Mouse (Mus musculus) gastrocnemius, adult 18-20 months (tissue): ENCODE measurements around the gene Lalba. TPM values are rescaled to one million over a fixed set of nuclear protein-coding genes. Genes with fewer than 3 reads are reported as not detected.
"Not testable (repeated sequence)": the region's sequence is repeated elsewhere in the genome, so short reads cannot be mapped to it uniquely, and the experiment has no call there.

ENCODE experiments used
- DNase-seq: peaks from one replicate; pipeline ENCODE4 v3.0.0; 2021; ENCODE audit warnings: low spot score
- long read RNA-seq, 2 experiments: library from polyadenylated mRNA; stranded (forward); transcript quantifications; one replicate each; pipeline ENCODE4 v2.0.0; 2021
- total RNA-seq, 2 experiments: library from RNA; stranded (reverse); gene quantifications; 2 replicates each; pipeline ENCODE4 v1.2.3; 2021

Lalba gene
- total RNA-seq, result not detected
- long read RNA-seq, experiment 1, result 0 reads
- long read RNA-seq, experiment 2, result 0 reads

DNA sequence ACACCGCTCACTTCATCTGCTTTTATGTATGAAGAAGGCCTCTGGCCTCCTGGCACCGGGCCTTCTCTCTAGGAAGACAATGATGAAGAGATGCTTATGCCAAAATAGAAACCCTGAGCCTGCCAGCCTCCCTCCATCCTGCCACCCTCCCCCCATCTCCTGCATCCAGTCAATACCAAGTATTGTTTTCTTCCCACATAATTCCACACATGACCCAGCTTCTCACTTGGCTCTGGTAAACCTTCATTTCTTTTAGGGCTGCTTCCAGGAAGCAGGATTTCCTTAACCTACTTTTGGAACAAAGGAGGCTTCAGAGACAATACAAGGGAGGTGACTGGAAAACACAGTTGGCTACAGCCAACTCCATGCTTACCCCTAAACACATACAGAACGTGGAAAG is at the start of gene Lalba:
TSS of gene Lalba (minus strand) at position 21 of the 400 bp plus-strand sequence.
- no peak for DNase-seq

DNA sequence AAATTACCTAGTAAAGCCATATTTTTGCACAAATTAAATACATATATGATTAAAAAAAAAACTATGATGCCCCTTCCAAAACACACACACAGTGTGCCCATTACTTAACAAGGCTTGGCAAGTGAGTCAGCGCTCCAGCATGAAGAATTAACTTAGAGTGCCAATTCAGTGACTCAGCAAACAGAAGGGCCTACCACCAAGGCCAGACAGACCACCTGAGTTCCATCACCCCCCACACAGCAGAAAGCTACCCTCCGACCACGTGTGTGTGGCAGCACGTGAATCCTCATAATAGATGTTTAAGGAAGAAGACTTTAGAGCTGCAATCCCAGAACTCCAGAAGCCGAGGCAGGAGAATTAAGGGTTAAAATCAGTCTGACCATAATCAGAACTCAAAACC is 49.8 kb upstream of the Lalba start:
- no peak for DNase-seq

DNA sequence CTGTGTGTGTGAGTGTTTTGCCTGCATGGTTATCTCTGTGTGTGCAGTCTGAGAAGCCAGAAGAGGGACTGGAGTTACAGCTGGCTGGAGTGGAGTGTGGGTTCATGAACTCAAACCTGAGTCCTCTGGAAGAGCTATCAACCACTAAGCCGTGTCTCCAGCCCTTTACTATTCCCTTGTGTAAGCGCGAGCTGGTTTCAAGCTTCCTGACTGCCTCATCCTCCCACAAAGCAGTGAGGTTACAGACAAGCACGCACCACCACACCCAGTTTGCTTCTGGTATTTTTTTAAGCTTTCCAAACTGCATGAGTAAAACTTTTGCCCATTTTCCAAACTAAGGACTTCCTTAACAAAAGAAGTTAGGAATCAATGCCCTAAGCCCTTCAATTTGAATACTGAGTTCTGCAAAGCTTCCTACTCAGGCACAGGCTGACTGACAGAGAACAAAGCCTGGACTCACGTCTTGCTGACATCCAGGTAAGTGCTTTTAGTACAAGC is 45.6 kb upstream of the Lalba start:
- DNase-seq, result no peak

DNA sequence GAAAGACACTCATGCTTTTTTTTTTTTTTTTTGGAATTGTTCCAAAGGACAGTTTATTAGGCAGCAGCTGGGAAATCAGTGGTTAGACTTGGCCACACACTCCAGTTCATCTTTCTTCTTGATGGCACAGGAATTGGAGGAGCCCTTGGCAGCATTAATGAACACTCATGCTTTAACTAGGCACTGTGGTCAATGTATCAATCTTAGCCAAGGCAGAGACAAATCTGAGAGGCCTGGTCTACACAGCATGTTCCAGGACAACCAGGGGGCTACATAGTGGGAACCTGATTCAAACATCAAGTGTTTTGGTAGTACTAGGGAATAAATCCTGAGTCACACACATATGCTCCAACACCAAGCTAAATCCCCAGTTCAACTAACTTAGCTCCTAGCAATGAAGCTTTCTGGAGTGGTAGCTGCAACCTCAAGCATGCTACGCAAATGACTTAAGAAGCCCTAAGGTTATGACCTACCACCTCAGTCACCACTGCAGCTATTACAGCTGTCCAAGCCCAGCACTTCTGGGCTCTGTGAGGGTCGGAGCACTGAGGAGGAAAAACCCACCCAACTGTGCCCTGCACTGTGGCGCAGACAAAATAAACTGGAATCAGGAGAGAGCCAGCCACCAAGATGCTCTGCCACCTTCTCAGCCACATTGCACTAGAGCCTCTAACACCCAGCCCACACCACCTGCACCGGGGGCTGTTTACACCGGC is 44.7 kb upstream of the Lalba start:
- no peak for DNase-seq

DNA sequence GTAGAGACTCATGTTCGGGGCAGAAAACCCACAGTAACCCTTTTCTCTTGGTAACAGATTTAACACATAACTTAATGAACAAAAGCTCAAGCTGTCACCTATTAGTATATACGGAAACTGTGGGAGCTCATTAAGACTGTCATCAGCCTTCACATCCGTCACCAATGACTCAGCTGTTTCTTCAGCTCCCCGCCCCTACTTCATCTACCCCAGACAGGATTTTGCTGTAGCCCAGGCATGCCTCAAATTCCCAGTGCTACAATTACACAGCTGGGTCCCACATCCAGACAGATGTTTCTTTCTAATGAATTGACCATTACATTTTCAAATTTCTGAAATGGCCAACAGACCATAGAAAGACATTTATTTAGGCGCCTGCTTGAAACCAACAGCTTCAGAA is 43.5 kb upstream of the Lalba start:
- DNase-seq, result no peak

DNA sequence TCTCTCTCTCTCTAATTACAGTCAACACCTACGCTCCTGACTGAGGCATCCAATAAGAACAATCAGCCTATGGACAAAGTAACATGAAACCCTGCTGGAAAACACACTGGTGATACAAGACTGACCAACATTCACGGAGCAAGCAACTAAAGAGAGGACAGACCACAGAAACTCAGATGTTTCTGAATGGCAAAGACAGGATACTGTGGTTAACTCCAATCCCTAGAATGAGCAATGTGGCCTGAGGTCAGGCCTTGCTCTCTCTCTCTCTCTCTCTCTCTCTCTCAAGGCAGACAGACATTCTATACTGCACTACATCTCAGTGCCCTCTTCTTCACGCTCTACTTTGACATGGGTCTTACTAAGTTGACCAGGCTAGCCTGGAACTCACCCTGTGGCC is 38.7 kb upstream of the Lalba start:
- DNase-seq, result no peak

DNA sequence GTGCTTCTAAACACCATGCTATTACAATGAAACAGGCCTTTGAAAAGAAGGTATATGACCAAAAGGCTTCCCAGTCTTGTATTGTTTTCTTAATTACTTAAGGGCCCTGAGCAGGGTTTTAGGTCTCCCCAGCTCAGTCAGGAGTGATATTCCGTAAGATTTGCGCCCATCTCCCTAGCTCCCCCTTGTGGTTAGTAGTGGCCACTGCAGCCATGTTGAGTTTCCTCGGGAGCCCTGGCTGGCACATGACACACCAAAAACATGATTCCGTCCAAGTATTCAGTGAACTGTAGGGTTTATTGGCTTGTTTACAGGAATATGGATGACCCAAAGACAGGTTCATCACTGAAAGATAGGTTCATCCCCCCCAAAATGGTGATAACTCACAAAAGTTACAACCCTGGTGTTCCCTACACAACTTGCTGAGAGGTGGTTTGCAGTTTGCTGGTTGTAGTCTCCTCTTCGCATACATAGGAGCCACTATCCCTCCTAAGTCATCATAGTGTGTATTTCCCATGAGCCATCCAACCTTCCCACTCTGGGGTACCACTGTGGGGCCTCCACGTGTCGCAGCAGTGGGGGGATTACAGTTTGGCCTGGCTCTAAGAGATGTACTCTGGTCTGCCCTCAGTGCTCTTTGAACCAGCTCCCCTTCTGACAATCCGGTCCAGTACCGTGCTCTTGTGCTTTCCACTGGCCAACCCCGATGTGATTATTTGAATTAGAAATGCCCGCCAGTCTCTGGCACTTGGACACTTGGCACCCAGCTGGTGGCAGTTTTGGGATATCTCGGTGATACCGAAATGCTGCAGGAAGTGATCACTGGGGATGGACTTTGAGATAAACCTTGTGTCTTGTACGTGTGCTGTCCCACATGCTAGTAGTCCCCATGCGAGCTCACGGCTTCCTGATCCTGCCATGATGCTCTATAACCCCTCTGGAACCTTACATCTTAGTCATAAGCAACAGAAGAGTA is 35.1 kb upstream of the Lalba start:
- DNase-seq, result peak; percentile 66

DNA sequence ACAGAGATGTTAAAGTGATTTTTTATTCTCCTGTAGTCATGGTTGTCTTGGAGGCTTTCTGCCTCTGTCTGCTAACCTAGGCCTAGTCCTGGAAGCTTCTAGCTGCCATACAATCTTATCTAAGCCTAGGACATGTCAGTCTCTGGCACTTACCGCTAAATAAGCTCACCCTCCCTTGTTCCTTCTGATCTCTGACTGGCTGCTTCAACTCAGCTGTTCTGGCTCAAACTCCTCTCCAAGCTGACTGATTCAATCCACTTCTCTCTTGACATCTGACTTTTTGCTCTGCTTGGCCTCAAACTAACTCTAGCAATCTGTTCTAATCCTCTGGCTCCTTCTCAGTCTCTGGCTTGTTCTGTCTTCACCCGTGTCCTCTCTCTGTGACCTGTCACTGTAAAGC is 32.3 kb upstream of the Lalba start:
- not testable (repeated sequence) for DNase-seq

DNA sequence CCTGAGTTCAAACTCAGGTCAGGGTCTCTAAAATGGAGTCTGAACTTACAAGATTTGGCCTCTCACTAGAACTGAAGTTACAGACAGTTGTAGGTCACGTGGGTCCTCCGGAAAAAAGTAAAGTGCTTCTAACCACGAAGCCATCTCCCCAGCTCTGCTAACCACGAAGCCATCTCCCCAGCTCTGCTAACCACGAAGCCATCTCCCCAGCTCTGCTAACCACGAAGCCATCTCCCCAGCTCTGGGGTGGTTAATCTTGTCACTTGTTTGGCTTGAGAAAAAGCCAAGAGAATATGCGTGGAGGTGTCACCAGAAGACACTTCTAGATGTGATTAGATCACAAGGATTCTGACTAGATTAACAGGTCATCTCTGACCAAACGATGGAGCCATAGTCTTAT is 31.6 kb upstream of the Lalba start:
- DNase-seq, result no peak

DNA sequence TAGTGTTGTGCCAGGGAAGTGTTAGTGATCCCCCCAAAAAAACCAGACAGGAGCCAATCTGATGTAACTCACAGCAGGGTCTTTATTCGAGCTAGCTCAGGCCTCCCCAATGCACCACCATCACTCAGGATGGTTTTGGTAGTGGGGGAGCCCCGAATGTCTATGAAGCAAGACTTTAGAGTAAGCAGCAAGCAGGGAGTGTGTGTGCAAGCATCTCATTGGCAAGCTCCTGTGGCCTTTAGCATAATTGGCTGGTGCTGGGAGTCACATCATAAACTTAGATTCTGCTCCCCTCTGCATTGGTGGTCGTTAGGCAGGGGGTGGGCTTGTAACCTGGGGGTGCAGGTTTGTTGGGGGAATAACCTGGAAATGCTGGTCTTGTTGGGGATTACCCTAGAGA is 31.2 kb upstream of the Lalba start:
- DNase-seq, result not testable (repeated sequence)

DNA sequence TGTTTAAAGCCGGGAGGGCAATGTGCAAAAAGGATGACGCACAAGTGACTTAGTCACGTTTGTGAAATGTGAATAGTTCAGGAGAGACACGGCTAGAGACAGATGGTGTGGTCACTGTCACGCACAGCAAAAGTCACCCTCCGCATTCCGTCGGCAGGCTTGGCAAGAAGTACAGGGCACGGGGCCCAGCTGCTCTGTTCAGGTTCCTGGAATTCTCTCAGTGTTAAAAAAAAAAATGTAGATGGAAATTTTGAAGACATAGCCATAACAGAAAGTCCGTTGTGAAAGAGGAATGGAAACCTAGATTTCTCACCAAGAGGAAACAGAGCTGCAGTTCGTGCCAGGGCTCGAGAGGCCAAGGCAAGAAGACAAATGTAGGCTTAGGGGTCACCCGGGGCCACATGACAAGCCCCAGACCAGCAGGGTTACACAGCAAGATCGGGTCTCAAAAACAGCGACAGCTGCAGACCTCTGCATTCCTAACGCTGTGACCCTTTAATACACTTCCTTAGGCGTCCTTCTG is 30.3 kb upstream of the Lalba start:
- DNase-seq, result peak; percentile 48

DNA sequence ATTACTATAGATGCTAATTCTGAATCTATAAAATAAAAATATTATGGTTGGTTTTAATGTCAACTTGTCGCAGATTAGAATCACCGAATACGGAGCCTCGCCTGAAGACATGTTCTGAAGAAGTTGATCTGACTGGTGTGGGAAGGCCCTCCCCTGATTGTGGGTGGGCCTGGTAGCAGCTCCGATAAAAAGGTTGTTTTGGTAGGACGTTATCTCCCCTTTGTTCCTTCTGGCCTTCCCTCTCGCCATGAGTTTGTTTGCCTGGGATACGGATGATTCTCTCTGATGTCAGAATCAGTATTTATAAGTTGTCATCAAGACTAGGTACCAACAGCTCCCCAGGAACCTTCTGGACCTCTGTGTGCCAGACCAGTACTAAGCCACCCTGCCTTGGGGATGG is 29.7 kb upstream of the Lalba start:
- no peak for DNase-seq

DNA sequence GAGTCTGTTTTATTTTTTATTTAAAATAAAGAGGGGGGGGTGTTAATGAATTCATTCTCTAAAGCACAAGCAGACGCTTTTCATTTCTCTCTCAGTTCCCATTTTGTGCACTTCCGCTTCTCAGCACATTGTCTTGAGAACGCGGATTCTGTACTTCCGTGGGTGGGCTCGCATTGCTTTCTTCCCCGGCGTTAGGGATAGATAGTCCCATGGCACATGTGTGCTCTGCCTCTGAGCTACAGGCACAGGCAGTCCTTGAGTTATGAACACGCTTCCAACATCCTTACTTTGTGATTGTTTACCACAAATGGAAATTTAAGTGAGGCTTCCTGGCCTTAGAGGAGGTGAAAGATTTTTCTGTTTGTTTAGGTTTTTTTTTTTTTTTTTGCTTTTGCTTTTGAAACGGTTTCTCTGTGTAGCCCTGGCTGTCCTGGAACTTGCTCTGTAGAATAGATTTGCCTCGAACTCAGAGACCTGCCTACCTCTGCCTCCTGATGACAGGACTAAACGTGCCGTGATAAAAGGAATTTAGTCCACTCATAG is 28.9 kb upstream of the Lalba start:
- no peak for DNase-seq

DNA sequence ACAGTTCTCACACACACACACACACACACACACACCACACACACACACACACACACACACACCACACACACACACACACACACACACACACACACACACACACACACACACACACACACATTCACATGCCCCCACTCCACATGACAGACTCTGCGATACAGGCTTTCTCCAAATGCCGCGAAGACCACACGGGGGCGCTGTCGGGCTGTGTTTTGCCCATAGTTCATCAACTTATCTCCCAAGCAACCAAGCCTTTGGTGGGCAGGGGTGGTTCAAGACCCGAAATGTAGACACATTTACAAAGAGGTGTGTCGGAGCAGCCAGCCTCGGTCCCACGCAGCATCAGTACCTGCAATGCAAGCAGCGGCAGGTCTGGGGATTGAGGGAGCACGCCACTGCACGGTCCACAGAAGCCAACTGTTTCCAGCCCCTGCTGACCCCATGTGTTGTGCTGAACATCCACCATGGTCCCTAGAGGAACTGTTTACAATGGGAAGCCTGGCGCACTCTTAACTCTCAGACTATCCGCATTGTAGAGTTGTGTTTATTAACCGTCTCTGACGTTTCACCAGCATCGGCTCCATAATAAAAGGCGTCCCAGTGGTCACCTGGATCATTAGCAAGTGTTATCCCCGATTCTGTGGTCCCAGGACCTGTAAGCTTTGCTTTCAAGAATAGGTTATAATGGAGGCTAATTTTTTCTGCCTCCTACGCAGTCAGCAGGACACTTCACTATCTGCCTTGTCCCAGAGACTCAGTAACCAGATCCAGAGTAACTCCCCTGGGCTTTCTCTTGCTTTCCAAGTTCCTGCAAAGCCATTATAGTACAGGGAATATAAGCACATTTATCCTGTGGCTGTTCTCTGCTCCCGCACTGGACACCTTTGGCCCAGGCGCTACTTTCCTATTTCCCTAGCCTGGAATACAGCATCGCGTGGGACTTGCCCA is 28.2 kb upstream of the Lalba start:
- peak; percentile 73 for DNase-seq

DNA sequence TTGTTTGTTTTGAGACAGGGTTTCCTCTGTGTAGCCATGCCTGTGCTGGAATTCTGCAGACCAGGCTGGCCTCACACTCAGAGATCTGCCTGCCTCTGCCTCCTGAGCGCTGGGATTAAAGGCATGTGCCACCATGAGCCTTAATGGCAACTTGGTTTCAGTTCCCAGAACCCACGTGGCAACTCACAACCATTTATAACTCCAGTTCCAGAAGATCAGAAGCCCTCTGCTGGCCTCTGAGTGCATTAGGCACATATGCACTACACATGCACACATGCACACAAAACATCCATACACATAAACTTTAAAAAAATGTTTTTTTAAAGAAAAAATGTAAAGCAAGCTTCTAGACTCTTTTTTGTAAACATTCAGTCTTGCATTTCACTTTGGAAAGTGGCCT is 26.9 kb upstream of the Lalba start:
- no peak for DNase-seq

DNA sequence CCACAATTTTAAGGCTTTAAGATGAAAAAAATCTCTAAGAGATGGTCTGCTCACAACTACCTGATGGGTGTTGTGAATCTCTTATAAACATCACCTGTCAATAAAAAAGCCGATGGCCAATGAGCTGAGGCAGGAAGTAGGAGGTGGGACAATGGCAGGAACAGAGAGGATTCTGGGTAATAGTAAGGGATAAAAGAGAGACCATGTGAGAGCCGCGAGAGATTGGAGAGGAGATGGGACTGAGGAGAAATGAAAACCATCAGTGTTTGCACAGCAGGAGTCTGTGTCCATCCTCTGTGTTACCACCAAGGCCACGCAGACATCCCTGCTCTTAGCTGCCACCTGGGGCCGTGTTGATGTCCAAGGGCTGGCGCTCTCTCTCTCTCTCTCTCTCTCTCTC is 24.8 kb upstream of the Lalba start:
- DNase-seq, result no peak

DNA sequence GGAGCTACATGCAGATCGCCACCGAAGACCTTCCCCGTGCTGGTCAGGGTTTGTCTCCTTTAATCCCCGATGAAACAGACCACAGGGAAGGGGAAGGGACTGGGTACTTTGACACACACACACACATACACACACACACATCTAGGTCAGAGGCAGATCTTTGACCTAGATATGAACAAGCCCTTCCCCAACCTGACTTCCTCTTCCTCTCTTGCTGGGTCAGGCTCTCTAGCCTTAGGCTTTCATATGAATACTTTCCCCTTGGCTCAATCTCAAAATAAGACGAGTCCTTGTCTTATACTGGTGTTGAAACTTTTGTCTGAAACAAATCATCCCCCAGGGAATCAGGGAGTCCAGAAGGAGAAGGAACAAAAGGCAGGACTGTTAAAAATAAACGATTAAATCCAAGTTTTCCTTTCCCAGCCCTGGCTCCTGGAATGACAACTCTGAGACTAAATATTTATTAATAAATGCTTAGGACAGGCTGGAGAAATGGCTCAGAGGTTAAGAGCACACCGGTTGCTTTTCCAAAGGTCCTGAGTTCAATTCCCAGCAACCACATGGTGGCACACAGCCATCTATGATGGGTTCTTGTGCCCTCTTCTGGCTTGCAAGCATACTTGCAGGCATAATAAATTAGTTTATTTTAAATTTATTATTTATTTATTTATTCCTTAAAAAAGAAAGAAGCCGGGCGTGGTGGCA is 23.9 kb upstream of the Lalba start:
- no peak for DNase-seq

DNA sequence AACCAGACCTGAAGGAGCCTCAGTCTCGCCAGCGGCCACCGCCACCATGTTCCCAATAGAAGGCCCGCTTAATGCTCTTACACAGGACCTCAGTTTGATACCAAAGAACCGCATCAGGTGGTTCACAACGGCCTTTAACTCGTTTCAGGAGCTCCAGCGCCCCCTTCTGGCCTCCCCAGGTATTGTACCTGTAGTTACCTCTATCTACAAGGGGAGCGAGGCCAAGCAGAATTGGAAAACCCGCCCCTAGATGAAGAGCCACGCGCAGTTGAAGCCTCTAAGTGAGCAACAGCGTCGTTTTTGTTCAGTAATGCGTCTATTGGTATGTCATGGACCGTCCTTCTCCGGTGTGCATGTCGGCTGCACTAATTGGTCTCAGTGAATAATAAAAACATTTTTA is 22.0 kb upstream of the Lalba start:
- DNase-seq, result peak; percentile 58

DNA sequence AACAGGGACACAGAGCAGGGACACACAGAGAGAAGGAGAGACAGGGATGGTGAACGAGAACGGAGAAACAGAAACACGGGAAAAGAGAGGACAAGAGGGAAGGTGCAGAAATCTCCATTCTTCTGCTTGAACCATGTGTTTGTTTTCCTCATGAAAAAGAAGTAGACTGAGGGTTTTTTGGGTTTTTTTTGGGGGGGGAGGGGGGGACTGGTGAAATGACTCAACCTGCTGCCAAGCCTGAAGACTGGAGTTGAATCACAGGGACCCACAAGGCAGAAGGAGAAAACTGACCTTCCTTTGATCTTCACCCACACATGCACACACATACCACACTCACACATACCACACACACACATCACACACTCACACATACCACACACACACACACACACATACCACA is 20.8 kb upstream of the Lalba start:
- DNase-seq, result no peak

DNA sequence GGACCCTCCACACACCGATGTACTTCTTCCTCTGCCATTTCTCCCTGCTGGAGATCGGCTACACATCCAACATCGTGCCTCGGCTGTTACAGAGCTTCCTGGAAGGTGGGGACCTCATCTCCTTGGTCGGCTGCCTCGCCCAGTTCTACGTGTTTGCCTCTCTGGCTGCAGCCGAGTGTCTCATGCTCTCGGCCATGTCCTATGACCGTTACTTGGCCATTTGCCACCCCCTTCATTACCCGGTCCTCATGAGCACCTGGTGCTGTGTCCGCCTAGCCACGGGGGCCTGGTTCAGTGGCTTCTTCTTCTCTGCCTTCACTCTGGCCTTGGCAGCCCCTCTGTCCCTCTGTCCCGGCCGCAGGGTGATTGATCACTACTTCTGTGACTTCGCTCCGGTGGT is 15.1 kb upstream of the Lalba start:
- no peak for DNase-seq
